Mouse (Mus musculus): ENCODE data around the gene Nr1h3. TPM values are rescaled to one million over a fixed set of nuclear protein-coding genes. Genes with fewer than 3 reads are reported as not detected.
"Not testable (repeated sequence)": the region's sequence is repeated elsewhere in the genome, so short reads cannot be mapped to it uniquely, and the experiment has no call there.

Nr1h3 gene
- 1.9 and 2.7 TPM in 2 replicates for polyA plus RNA-seq (2015; fragmentation: Nextera tagmentation; extraction: Ambion mirVana)

DNA sequence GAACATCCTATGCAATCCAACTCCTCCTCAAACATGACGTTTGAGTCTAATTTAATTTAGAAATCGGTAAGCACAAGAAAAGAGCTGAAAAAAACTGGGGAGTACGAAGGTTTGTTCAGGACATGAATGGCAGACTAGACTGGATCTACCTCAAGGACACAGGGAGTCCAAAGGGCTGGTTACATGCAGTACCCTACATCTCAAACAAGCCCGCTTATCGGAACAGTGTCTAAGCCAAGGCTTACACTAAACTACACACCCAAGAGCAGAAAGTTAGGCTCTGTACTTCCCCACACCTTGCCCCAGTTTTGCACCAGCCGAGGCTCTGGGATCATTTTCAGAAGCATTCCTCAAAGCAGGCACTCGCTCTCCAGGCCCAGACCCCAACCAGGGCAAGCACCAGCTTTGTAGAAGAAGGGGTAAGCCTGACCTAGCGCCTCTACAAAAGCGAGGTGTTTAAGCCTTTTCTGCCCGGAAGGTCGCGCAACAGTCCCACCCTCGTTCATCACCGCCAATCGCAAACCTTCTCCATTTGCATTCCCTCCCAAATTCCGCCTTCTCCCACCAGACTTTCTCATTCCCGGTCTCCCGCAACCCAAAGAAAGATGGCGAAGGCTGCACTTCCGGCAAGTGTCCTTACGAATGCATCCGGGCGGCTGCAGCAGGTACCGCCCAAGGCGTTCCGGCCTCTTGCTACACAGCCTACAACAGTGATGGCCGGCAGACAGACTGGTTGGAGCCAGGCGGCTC, at the start of gene Nr1h3, which contains the start of gene Acp2:
Gene Nr1h3 (minus strand): TSS at position 613 of the 750 bp plus-strand sequence.
Gene Acp2 (plus strand): TSS at position 664 of the 750 bp plus-strand sequence.
- Histone ChIP-seq H3K4me3 (peak within 1 kb of the TSS; percentile 87), H3K4me1 (peaks cover 19% of the 10 kb centered on the region), H3K9ac (peak within 1 kb of the TSS; percentile 94), H3K36me3 (peaks cover 29% of the 10 kb centered on the region), H3K27me3 (replicated peaks) (no peaks in the 10 kb centered on the region), H3K9me3 (no peaks in the 10 kb centered on the region), H3K27ac (replicated peaks) (peak within 1 kb of the TSS; percentile 97), H3K4me2 (peak within 1 kb of the TSS; percentile 82)
- peak; percentile 81; the same call in 1 of the 2 replicates for ATAC-seq (ENCODE audit: extremely low read depth, insufficient number of reproducible peaks, low FRiP score, low TSS enrichment)
- WGBS: 3% methylated on average over 28 of the region's 28 CpGs

DNA sequence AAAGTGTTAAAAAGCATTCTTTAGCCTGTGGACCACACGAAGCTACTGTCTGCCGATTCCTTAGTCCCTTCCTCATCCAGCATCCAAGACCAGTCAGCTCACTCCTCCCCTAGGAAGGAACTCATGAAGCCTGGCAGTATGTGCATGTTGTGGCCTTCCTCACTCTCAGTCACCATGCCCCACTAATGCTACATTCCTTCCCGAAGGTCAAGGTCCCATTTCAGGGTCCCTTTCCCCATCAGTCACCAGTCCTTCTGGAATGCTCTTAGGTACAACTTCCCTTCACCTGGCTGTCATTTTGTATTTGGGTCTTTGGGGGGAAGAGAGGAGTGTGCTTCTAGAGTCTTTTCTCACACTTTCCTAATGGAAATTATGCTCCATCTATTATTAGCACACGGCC, 49.4 kb upstream of the Nr1h3 start:
- WGBS: 50% methylated on average over 4 of the region's 4 CpGs
- no peaks in the 10 kb centered on the region for H3K9me3 ChIP-seq
- H3K27ac ChIP-seq (replicated peaks): peak overlapping the region; percentile 74
- no peaks in the 10 kb centered on the region for H3K36me3 ChIP-seq
- peak overlapping the region; percentile 37; the same call in 1 of the 2 replicates for H3K9ac ChIP-seq
- H3K4me2 ChIP-seq: no peak overlapping the region
- no peak for ATAC-seq (ENCODE audit: extremely low read depth, insufficient number of reproducible peaks, low FRiP score, low TSS enrichment)
- peaks cover 29% of the 10 kb centered on the region for H3K4me1 ChIP-seq
- H3K4me3 ChIP-seq: no peak overlapping the region
- peaks cover 40% of the 10 kb centered on the region for H3K27me3 ChIP-seq (replicated peaks)

DNA sequence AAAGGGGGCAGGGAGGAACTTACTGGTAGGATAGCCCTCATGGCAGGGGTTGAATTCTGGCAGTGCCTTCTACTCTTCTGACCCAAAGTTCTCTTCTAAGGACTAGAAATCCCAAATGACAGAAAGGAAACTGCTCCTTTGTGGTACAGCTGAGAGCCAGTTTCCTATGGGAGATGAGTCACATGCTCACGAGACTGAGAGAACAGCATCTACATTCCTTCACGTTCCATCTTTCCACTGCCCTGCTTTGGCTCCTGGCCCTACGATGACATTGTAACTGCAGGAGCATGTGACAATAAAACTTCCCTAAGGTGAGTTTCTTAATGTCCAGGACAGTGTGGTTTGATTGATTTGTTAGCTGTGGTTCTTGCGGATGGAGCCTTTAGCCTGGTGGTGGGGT, 45.7 kb upstream of the Nr1h3 start:
- H3K9ac ChIP-seq: no peak overlapping the region
- H3K27me3 ChIP-seq (replicated peaks): peaks cover 7% of the 10 kb centered on the region
- 75% methylated on average over 4 of the region's 4 CpGs for WGBS
- no peaks in the 10 kb centered on the region for H3K9me3 ChIP-seq
- no peak overlapping the region for H3K4me3 ChIP-seq
- ATAC-seq (ENCODE audit: extremely low read depth, insufficient number of reproducible peaks, low FRiP score, low TSS enrichment): no peak
- no peaks in the 10 kb centered on the region for H3K36me3 ChIP-seq
- peaks cover 15% of the 10 kb centered on the region for H3K4me1 ChIP-seq
- H3K27ac ChIP-seq (replicated peaks): no peak overlapping the region
- no peak overlapping the region for H3K4me2 ChIP-seq

DNA sequence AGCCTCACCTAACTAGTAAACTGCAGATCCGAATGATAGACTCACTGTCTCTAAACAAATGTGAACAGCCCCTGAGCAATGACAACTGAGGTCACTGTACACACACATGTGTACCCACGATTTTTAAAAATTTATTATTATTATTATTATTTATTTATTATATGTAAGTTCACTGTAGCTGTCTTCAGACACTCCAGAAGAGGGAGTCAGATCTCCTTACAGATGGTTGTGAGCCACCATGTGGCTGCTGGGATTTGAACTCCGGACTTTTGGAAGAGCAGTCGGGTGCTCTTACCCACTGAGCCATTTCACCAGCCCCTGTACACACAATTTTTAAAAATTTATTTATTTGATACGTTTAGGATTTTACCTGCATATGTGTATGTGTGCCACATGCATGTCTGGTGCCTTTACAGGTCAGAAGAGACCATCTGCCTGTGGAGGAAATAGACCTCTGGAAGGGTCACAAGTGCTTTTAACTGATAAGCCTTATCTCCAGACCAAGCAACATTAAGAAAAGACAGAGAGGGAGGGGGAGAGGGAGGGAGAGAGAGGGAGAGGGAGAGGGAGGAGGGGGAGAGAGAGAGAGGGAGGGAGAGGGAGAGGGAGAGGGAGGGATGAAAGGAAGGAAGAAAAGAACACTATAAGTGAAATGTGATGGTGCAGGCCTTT, 42.1 kb upstream of the Nr1h3 start:
- ATAC-seq (ENCODE audit: extremely low read depth, insufficient number of reproducible peaks, low FRiP score, low TSS enrichment): no peak
- Histone ChIP-seq H3K9me3 (no peaks in the 10 kb centered on the region), H3K27me3 (replicated peaks) (no peaks in the 10 kb centered on the region), H3K36me3 (no peaks in the 10 kb centered on the region), H3K9ac (no peak overlapping the region), H3K27ac (replicated peaks) (no peak overlapping the region), H3K4me1 (no peaks in the 10 kb centered on the region), H3K4me3 (no peak overlapping the region), H3K4me2 (no peak overlapping the region)
- WGBS: 62% methylated on average over 5 of the region's 5 CpGs

DNA sequence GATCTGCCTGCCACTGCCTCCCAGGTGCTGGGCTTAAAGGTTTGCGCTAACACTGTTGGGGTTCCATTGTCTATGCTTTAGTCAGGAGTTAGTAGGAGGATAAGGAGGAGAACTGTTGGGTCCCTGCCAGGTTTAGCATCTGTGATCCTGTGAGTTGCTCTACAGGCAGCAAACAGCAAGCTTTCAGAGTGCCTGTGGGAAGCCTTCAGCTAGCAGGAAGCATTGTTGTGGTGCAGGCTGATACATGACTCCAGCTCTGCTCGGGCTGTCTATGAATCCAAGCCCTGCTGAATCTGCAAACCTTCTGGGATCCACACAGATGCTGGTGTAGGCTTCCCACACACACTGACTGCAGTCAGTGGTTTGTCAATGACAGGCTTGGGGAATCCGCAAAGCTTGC, 40.8 kb upstream of the Nr1h3 start:
- no peak overlapping the region for H3K9ac ChIP-seq
- 52% methylated on average over 3 of the region's 3 CpGs for WGBS
- H3K4me2 ChIP-seq: no peak overlapping the region
- H3K36me3 ChIP-seq: no peaks in the 10 kb centered on the region
- no peaks in the 10 kb centered on the region for H3K4me1 ChIP-seq
- no peak for ATAC-seq (ENCODE audit: extremely low read depth, insufficient number of reproducible peaks, low FRiP score, low TSS enrichment)
- H3K27ac ChIP-seq (replicated peaks): no peak overlapping the region
- no peaks in the 10 kb centered on the region for H3K27me3 ChIP-seq (replicated peaks)
- H3K4me3 ChIP-seq: no peak overlapping the region
- no peaks in the 10 kb centered on the region for H3K9me3 ChIP-seq

DNA sequence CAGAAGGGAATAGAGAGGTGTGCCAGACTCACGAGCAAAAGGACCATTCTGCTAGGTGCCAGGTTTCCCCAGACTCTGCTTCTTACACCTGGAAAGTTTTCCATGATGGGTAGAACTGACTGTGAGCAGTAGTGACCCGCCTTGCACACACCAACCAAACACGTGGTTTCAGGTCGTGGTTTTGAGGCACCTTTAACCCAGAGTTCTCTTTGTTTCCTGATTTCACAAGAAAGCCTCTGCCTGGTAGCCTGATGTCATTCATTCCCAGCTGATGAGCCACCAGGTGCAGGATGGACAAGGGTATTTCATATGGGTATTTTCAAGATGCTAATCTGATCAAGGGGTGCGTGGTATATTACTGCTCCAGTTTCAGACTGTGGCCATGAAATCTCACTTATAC, 39.9 kb upstream of the Nr1h3 start:
- Histone ChIP-seq H3K4me2 (no peak overlapping the region), H3K9ac (no peak overlapping the region), H3K36me3 (no peaks in the 10 kb centered on the region), H3K4me1 (peaks cover 4% of the 10 kb centered on the region; the same call in 1 of the 2 replicates), H3K27ac (replicated peaks) (no peak overlapping the region), H3K4me3 (no peak overlapping the region), H3K9me3 (no peaks in the 10 kb centered on the region), H3K27me3 (replicated peaks) (no peaks in the 10 kb centered on the region)
- 67% methylated on average over 5 of the region's 5 CpGs for WGBS
- ATAC-seq (ENCODE audit: extremely low read depth, insufficient number of reproducible peaks, low FRiP score, low TSS enrichment): no peak

DNA sequence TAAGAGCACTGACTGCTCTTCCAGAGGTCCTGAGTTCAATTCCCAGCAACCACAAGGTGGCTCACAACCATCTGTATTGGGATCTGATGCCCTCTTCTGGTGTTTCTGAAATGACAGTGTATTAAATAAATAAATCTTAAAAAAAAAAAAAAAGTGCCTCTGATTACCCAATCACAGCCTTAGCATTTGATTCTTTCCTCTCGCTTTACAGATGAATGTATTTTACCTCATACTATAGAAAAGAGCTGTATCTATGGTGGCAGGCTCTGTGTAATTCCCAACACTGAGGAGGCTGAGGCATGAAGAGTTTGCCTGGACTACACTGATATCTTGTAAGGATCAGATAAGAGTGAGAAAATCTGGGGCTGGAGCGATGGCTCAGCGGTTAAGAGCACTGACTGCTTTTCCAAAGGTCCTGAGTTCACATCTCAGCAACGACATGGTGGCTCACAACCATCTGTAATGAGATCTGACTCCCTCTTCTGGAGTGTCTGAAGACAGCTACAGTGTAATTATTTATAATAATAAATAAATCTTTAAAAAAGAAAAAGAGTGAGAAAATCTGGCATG, 35.0 kb upstream of the Nr1h3 start:
- not testable (repeated sequence) for ATAC-seq (ENCODE audit: extremely low read depth, insufficient number of reproducible peaks, low FRiP score, low TSS enrichment); H3K9me3 ChIP-seq; H3K27me3 ChIP-seq (replicated peaks); H3K4me1 ChIP-seq
- WGBS: 14% methylated on average over 4 of the region's 4 CpGs
- H3K4me3 ChIP-seq: peak overlapping the region; percentile 67
- H3K27ac ChIP-seq (replicated peaks): peak overlapping the region; percentile 93
- peak overlapping the region; percentile 86 for H3K4me2 ChIP-seq
- peak overlapping the region; percentile 78 for H3K9ac ChIP-seq
- H3K36me3 ChIP-seq: peaks cover 11% of the 10 kb centered on the region

DNA sequence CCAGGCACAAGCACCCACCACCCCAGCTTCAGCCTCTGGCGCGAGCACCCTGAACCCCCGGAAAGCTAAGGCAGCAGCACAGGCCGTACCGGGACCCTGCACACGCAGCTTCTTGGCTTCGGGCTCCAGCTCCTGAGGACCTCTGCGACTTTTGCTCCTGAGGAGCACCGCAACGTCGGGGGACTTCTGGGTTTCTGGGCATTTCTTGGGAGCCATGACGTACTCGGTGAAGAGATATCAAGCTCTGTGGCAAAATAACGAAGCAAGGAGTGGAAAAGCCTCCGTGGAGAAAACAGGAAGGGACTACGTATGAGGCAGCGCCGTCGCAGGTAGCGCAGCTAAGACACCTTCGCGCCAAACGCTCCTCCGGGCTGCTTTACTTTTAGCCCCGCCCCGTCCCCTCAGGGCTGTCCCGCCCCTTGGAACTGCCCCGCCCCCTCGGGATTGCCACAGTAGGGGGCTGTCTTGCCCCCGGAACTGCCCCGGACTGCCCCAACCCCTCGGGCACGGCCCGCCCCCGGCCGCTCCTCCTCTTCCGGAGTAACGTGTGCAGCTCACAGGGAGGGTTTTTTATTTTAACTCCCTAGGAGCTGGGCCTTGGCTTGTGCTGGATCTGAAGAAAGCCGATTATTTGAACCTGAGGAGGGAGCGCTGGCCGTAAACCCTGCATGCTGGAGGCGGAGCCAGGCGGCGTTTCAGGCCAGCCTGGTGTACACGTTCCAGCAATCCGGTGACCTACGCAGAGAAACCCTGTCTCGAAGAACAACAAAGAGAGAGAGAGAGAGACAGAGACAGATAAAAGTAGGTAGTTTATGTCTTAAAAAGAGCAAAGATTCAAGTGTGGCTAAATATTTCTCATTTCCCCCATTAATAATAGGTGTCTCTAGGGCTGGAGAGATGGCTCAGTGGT, 34.2 kb upstream of the Nr1h3 start, which contains the start of gene Ddb2:
Gene Ddb2 (minus strand): TSS at position 382 of the 910 bp plus-strand sequence.
- Histone ChIP-seq H3K27me3 (replicated peaks) (no peaks in the 10 kb centered on the region), H3K27ac (replicated peaks) (peak within 1 kb of the TSS; percentile 93), H3K4me3 (peak within 1 kb of the TSS; percentile 67), H3K9ac (peak within 1 kb of the TSS; percentile 87), H3K36me3 (peaks cover 16% of the 10 kb centered on the region), H3K9me3 (no peaks in the 10 kb centered on the region), H3K4me1 (peaks cover 10% of the 10 kb centered on the region), H3K4me2 (peak within 1 kb of the TSS; percentile 86)
- under 1% methylated on average over 48 of the region's 48 CpGs for WGBS
- ATAC-seq (ENCODE audit: extremely low read depth, insufficient number of reproducible peaks, low FRiP score, low TSS enrichment): peak; percentile 98

DNA sequence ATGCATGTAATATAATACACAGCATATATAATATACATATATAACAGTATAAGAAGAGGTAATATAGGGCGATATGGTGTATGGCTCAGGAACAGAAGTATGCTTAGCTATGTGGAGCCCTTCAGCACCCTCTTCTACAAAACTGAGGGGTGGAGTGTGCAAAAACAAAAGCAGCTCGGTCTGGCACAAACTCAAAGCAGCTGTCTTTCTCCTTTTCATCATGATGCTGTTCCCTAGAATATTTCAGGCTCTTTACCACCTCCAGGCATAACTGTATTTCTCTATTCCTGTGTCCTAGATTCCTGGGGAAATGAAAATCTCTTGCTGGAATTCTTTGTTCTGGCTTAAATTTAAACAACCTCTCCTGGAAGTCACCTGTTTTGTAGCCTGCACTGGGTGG, 27.1 kb upstream of the Nr1h3 start:
- no peaks in the 10 kb centered on the region for H3K4me1 ChIP-seq
- WGBS: 82% methylated on average over 2 of the region's 2 CpGs
- ATAC-seq (ENCODE audit: extremely low read depth, insufficient number of reproducible peaks, low FRiP score, low TSS enrichment): no peak
- H3K36me3 ChIP-seq: peaks cover 26% of the 10 kb centered on the region
- no peaks in the 10 kb centered on the region for H3K9me3 ChIP-seq
- H3K4me2 ChIP-seq: no peak overlapping the region
- H3K27me3 ChIP-seq (replicated peaks): no peaks in the 10 kb centered on the region
- no peak overlapping the region for H3K27ac ChIP-seq (replicated peaks)
- H3K4me3 ChIP-seq: no peak overlapping the region
- no peak overlapping the region for H3K9ac ChIP-seq

DNA sequence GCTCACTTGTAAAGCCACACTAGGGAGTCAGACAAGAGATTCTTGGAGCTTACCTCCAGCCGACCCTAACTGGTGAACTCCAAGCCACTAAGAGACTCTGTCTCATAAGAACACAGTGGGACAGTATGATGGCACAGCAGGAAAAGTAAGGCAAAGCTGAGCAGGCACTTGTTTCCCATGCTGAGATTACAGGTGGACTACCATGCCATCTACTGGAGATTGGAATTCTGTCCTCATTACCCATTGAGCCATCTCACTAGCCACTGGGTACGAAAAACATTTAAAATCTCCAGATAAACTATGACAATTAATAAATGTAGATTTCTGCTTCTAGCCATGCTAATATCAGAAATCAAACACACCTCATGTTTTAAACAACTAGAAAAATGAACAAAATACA, 21.0 kb upstream of the Nr1h3 start:
- no peak for ATAC-seq (ENCODE audit: extremely low read depth, insufficient number of reproducible peaks, low FRiP score, low TSS enrichment)
- no peak overlapping the region for H3K4me2 ChIP-seq
- no peaks in the 10 kb centered on the region for H3K4me1 ChIP-seq
- no peak overlapping the region for H3K9ac ChIP-seq
- H3K27ac ChIP-seq (replicated peaks): no peak overlapping the region
- peaks cover 6% of the 10 kb centered on the region for H3K36me3 ChIP-seq
- no peaks in the 10 kb centered on the region for H3K27me3 ChIP-seq (replicated peaks)
- no peaks in the 10 kb centered on the region for H3K9me3 ChIP-seq
- no peak overlapping the region for H3K4me3 ChIP-seq
- WGBS: 68% methylated on average over 2 of the region's 2 CpGs

DNA sequence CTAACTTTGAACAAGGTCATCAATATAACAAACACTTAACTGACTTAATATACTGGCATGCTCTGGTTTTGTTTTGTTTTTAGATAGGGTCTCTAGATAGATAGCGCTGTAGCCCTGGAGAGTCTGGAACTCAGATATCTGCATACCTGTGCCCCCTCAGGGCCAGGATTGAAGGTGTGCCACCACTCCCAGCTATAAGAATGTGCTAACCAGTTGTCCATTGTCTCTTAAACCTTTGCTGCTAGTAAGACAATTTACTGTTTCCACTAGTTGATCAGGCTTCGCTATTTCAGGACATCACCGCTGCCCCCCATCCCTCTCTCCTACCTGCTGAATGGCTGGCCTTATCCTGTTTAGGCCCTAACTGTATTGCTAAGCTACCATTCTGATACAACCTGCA, 17.9 kb upstream of the Nr1h3 start:
- Histone ChIP-seq H3K4me3 (no peak overlapping the region), H3K27me3 (replicated peaks) (no peaks in the 10 kb centered on the region), H3K9me3 (no peaks in the 10 kb centered on the region), H3K4me2 (no peak overlapping the region), H3K4me1 (no peaks in the 10 kb centered on the region), H3K36me3 (peaks cover 19% of the 10 kb centered on the region), H3K9ac (no peak overlapping the region), H3K27ac (replicated peaks) (no peak overlapping the region)
- WGBS: 93% methylated on average over 3 of the region's 3 CpGs
- no peak for ATAC-seq (ENCODE audit: extremely low read depth, insufficient number of reproducible peaks, low FRiP score, low TSS enrichment)

Measured in heart, embryonic 13.5 days (tissue).